Mouse (Mus musculus) frontal cortex, postnatal 25 days (tissue): ENCODE data around the gene Btn1a1.
A peak's percentile ranks its signal among the peaks of the same experiment; 100 is the strongest.

Experiments used
- DNase-seq, 2 experiments: peaks; one replicate each; pipeline ENCODE4 v3.0.0; 2022; ENCODE audit warnings: low spot score in 2 of 2

The Btn1a1 gene

GRCm38 (mm10) chr13:23485271-23485670 is 19.6 kb upstream of the Btn1a1 start:
- DNase-seq: no peak

GRCm38 (mm10) chr13:23483153-23483552 is 17.5 kb upstream of the Btn1a1 start:
- no peak for DNase-seq

GRCm38 (mm10) chr13:23475658-23476057 is 10.0 kb upstream of the Btn1a1 start:
- DNase-seq: no peak

- DNase-seq: peak; percentile 45 to 81
These were observed 1.2 kb upstream of the Btn1a1 start for GRCm38 (mm10) chr13:23466911-23467310.

- DNase-seq: no peak
These were observed 605 bp upstream of the Btn1a1 start for GRCm38 (mm10) chr13:23466306-23466705.

- DNase-seq: no peak
These were observed 797 bp downstream of the Btn1a1 start for GRCm38 (mm10) chr13:23464841-23465366.

- no peak for DNase-seq
These were observed 1.5 kb downstream of the Btn1a1 start for GRCm38 (mm10) chr13:23464224-23464637.

GRCm38 (mm10) chr13:23463381-23464223 is 2.1 kb downstream of the Btn1a1 start:
- peak; percentile 83 to 92 for DNase-seq

GRCm38 (mm10) chr13:23462669-23463068 is 3.0 kb downstream of the Btn1a1 start:
- no peak for DNase-seq

- DNase-seq: no peak
These were observed 3.6 kb downstream of the Btn1a1 start for GRCm38 (mm10) chr13:23462063-23462462.

- no peak for DNase-seq
These were observed 6.3 kb downstream of the Btn1a1 start for GRCm38 (mm10) chr13:23459264-23459846.

GRCm38 (mm10) chr13:23453926-23454325 is 11.8 kb downstream of the Btn1a1 start:
- no peak for DNase-seq

- DNase-seq: peak; percentile 62 to 81
These were observed 12.3 kb downstream of the Btn1a1 start for GRCm38 (mm10) chr13:23453362-23453862.

- peak; percentile 90 to 94 for DNase-seq
These were observed 15.3 kb downstream of the Btn1a1 start for GRCm38 (mm10) chr13:23450398-23450797.

GRCm38 (mm10) chr13:23449235-23450095 is 16.2 kb downstream of the Btn1a1 start:
- DNase-seq: peak in 1 of 2 experiments; percentile 39

GRCm38 (mm10) chr13:23448758-23449157 is 16.9 kb downstream of the Btn1a1 start:
- no peak for DNase-seq

- peak; percentile 91 to 95 for DNase-seq
These were observed 19.2 kb downstream of the Btn1a1 start for GRCm38 (mm10) chr13:23446498-23446952.

- peak; percentile 95 to 98 for DNase-seq
These were observed 20.0 kb downstream of the Btn1a1 start for GRCm38 (mm10) chr13:23445561-23446320.

GRCm38 (mm10) chr13:23445156-23445555 is 20.5 kb downstream of the Btn1a1 start:
- no peak for DNase-seq

- no peak for DNase-seq
These were observed 21.2 kb downstream of the Btn1a1 start for GRCm38 (mm10) chr13:23444451-23444850.

GRCm38 (mm10) chr13:23439901-23440300 is 25.8 kb downstream of the Btn1a1 start:
- no peak for DNase-seq
